Mouse (Mus musculus) forebrain, embryonic 12.5 days (tissue): ENCODE results near the gene Bsn. TPM values are rescaled to one million over a fixed set of nuclear protein-coding genes. Genes with fewer than 3 reads are reported as not detected.

Experiments used
- ATAC-seq: fragments of 200-750 bp; cut with Nextera tagmentation; 2 replicates; pipeline ENCODE4 v1.8.0; 2017; ENCODE audit warnings: moderate TSS enrichment; ENCODE audit not compliant: low FRiP score
- H3K27ac ChIP-seq: fragments of 300-500 bp; sonication (generic); 2 replicates; pipeline ENCODE4 v1.5.1; 2016; ENCODE audit warnings: mild to moderate bottlenecking
- H3K27me3 ChIP-seq: fragments of 300-500 bp; sonication (generic); 2 replicates; pipeline ENCODE4 v1.6.1; 2016; ENCODE audit warnings: mild to moderate bottlenecking
- H3K36me3 ChIP-seq: fragments of 300-500 bp; sonication (generic); replicated peaks from 2 replicates; pipeline ENCODE4 v1.6.1; 2016; ENCODE audit warnings: mild to moderate bottlenecking
- H3K4me1 ChIP-seq: fragments of 300-500 bp; sonication (generic); 2 replicates; pipeline ENCODE4 v1.6.1; 2016
- H3K4me2 ChIP-seq: fragments of 300-500 bp; sonication (generic); 2 replicates; pipeline ENCODE4 v1.6.1; 2016; ENCODE audit warnings: mild to moderate bottlenecking, moderate library complexity
- H3K4me3 ChIP-seq: fragments of 300-500 bp; sonication (generic); replicated peaks from 2 replicates; pipeline ENCODE4 v1.5.1; 2016; ENCODE audit warnings: mild to moderate bottlenecking
- H3K9ac ChIP-seq: fragments of 300-500 bp; sonication (generic); 2 replicates; pipeline ENCODE4 v1.6.1; 2016; ENCODE audit warnings: mild to moderate bottlenecking
- H3K9me3 ChIP-seq: fragments of 300-500 bp; sonication (generic); 2 replicates; pipeline ENCODE4 v1.6.1; 2016
- WGBS: fragments of 180-500 bp; shearing (Covaris S2); methylation state at CpG from one replicate; pipeline ENCODE4 v1.1.7; 2016; 5-methylcytosine and 5-hydroxymethylcytosine counted together
- polyA plus RNA-seq: library from polyadenylated mRNA; unstranded; fragments of >200 nt; fragmentation: Nextera tagmentation; extraction: Ambion mirVana; gene quantifications from 2 replicates; pipeline ENCODE4 v1.2.1, GENCODE M21; 2016

The Bsn gene
- polyA plus RNA-seq, 1 experiment from 2014 or later: 3.6 TPM

DNA sequence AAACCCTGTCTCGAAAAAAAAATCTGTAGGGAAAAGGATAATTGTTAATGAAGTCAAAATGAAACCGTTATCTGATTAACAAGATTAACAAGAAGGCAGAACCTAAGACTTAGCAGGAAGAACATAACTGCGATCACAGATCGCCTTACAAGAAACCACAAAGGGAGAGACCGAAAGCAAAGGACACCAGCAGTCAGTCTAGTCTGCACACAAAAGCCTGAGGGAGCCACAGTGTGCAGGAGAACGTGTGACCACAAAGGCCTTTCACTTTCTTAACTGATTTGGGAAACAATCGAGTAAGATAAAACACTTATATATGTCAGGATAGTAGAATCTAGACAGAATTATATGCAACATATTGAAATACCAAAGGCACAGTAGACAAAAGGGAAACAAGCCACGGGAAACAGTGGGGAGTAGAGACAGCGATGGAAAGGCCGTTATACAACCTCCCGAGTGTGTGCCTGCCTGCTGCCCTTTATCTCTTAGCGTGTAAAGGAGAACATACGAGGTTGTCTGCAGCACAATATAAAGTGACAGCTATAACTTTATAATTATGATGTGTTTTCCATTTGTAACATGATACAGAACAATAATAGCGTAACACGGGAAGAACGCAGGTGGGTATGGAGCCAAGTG is 26.4 kb downstream of the Bsn start:
- no peaks in the 10 kb centered on the region for H3K27me3 ChIP-seq
- WGBS: 83% methylated on average over 16 of the region's 16 CpGs
- no peaks in the 10 kb centered on the region for H3K9me3 ChIP-seq
- no peaks in the 10 kb centered on the region for H3K4me1 ChIP-seq
- H3K4me2 ChIP-seq: no peak overlapping the region
- no peak overlapping the region for H3K9ac ChIP-seq
- ATAC-seq: no peak
- no peaks in the 10 kb centered on the region for H3K36me3 ChIP-seq
- H3K4me3 ChIP-seq: no peak overlapping the region
- H3K27ac ChIP-seq: no peak overlapping the region

GRCm38 (mm10) chr9:108157891-108158290 is 32.3 kb downstream of the Bsn start:
- Histone ChIP-seq H3K4me1 (no peaks in the 10 kb centered on the region), H3K4me3 (no peak overlapping the region), H3K9ac (no peak overlapping the region), H3K27me3 (no peaks in the 10 kb centered on the region), H3K9me3 (no peaks in the 10 kb centered on the region), H3K4me2 (no peak overlapping the region), H3K27ac (no peak overlapping the region), H3K36me3 (no peaks in the 10 kb centered on the region)
- WGBS: 84% methylated on average over 7 of the region's 7 CpGs
- no peak for ATAC-seq

DNA sequence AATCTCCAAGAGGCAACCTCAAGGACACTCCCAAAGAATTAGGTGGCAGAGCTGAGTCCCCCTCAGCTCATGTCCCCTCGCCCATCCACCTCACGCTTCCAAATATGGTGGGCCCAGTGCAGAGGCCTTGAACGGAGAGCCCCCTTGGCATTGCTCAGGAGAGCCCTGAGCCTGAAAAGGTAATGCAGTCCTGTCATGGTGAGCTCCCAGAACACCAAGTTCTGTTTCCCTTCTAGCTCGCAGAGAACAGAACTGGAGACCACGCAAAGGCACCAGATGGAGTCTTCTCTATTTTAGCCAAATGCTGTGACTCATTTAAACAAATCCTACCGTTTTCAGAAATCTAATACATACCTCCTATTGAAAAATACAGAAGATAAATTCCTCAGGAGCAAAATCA is 32.7 kb downstream of the Bsn start:
- no peaks in the 10 kb centered on the region for H3K9me3 ChIP-seq
- no peak overlapping the region for H3K4me3 ChIP-seq
- H3K36me3 ChIP-seq: no peaks in the 10 kb centered on the region
- no peak overlapping the region for H3K9ac ChIP-seq
- WGBS: 85% methylated on average over 6 of the region's 6 CpGs
- no peak overlapping the region for H3K4me2 ChIP-seq
- no peak for ATAC-seq
- H3K27ac ChIP-seq: no peak overlapping the region
- H3K4me1 ChIP-seq: no peaks in the 10 kb centered on the region
- no peaks in the 10 kb centered on the region for H3K27me3 ChIP-seq

GRCm38 (mm10) chr9:108156786-108157185 is 33.4 kb downstream of the Bsn start:
- Histone ChIP-seq H3K9me3 (no peaks in the 10 kb centered on the region; the same call in 1 of the 2 replicates), H3K27ac (no peak overlapping the region), H3K4me1 (no peaks in the 10 kb centered on the region), H3K9ac (no peak overlapping the region), H3K36me3 (no peaks in the 10 kb centered on the region), H3K4me3 (no peak overlapping the region), H3K4me2 (no peak overlapping the region), H3K27me3 (no peaks in the 10 kb centered on the region)
- 90% methylated on average over 5 of the region's 5 CpGs for WGBS
- no peak for ATAC-seq

GRCm38 (mm10) chr9:108154814-108155213 is 35.4 kb downstream of the Bsn start:
- no peak overlapping the region for H3K9ac ChIP-seq
- H3K27me3 ChIP-seq: no peaks in the 10 kb centered on the region
- H3K4me1 ChIP-seq: 0 out of 2 replicates have a peak, but pooled peaks cover 2% of the 10 kb centered on the region
- no peak overlapping the region for H3K4me2 ChIP-seq
- H3K27ac ChIP-seq: no peak overlapping the region
- no peak for ATAC-seq
- no peak overlapping the region for H3K4me3 ChIP-seq
- no peaks in the 10 kb centered on the region; the same call in 1 of the 2 replicates for H3K9me3 ChIP-seq
- H3K36me3 ChIP-seq: no peaks in the 10 kb centered on the region; the same call in 1 of the 2 replicates
- 93% methylated on average over 12 of the region's 12 CpGs for whole genome bisulfite sequencing

GRCm38 (mm10) chr9:108153516-108154448 is 36.4 kb downstream of the Bsn start:
- Histone ChIP-seq H3K27me3 (no peaks in the 10 kb centered on the region), H3K9ac (no peak overlapping the region), H3K9me3 (no peaks in the 10 kb centered on the region; the same call in 1 of the 2 replicates), H3K27ac (no peak overlapping the region), H3K4me1 (0 out of 2 replicates have a peak, but pooled peaks cover 5% of the 10 kb centered on the region), H3K4me2 (no peak overlapping the region), H3K4me3 (no peak overlapping the region), H3K36me3 (no peaks in the 10 kb centered on the region; the same call in 1 of the 2 replicates)
- 88% methylated on average over 12 of the region's 12 CpGs for WGBS
- ATAC-seq: no peak

DNA sequence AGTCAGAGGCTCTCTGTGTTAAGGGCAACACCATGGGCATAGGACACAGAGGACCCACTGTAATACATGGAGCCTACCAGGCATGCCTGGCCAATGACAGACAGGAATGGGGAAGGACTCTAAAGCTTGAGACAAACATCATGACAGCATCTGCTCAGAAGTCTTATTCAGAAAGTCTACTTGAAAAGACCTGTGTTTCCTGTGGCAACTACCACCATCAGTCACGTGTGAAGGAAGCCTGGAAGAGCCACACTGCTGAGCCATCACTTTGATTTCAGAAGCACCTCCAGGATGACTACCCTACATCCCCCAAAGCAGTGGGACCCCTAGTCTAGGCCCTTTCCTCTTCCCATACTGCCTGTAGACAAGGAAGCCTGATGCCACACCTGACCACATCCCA is 39.7 kb downstream of the Bsn start:
- Histone ChIP-seq H3K27ac (no peak overlapping the region), H3K4me2 (no peak overlapping the region)
- 79% methylated on average over 1 of the region's 1 CpGs for WGBS

DNA sequence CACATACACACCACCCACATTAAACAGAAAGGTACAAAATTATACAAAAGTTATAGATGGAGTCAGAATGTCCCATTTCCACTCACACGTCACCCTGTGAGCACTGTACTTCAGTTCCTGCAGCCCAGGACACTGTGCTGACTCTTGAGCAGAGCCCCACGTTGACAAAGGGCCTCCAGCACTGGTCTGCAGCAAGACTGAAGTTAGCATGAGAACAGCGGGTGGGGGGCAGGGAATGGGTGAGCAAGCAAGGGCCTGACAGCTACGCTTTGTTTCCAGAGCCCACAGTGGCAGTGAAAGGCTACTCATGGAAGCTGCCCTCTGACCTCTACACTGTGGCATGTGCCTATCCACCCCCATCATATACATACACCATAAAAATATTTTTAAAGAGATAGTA is 40.4 kb downstream of the Bsn start:
- ATAC-seq: no peak
- Histone ChIP-seq H3K36me3 (no peaks in the 10 kb centered on the region; the same call in 1 of the 2 replicates), H3K9ac (no peak overlapping the region), H3K27me3 (no peaks in the 10 kb centered on the region), H3K9me3 (no peaks in the 10 kb centered on the region; the same call in 1 of the 2 replicates), H3K4me3 (no peak overlapping the region), H3K4me1 (0 out of 2 replicates have a peak, but pooled peaks cover 5% of the 10 kb centered on the region), H3K4me2 (no peak overlapping the region), H3K27ac (no peak overlapping the region)
- 29% methylated on average over 4 of the region's 4 CpGs for WGBS

More for the DNA sequence above, 39.7 kb downstream of the Bsn start:
- Histone ChIP-seq H3K27me3 (no peaks in the 10 kb centered on the region), H3K9me3 (no peaks in the 10 kb centered on the region; the same call in 1 of the 2 replicates), H3K4me3 (no peak overlapping the region), H3K4me1 (0 out of 2 replicates have a peak, but pooled peaks cover 5% of the 10 kb centered on the region), H3K36me3 (no peaks in the 10 kb centered on the region; the same call in 1 of the 2 replicates), H3K9ac (no peak overlapping the region)
- ATAC-seq: no peak

- no peak for ATAC-seq
- Histone ChIP-seq H3K4me1 (0 out of 2 replicates have a peak, but pooled peaks cover 5% of the 10 kb centered on the region), H3K4me3 (no peak overlapping the region), H3K27ac (no peak overlapping the region), H3K36me3 (no peaks in the 10 kb centered on the region; the same call in 1 of the 2 replicates), H3K4me2 (no peak overlapping the region), H3K9me3 (no peaks in the 10 kb centered on the region; the same call in 1 of the 2 replicates), H3K9ac (no peak overlapping the region), H3K27me3 (no peaks in the 10 kb centered on the region)
- WGBS: 76% methylated on average over 5 of the region's 5 CpGs
Observed at GRCm38 (mm10) chr9:108147606-108148005, 42.6 kb downstream of the Bsn start.

GRCm38 (mm10) chr9:108146451-108146850 is 43.7 kb downstream of the Bsn start:
- H3K4me2 ChIP-seq: no peak overlapping the region
- WGBS: 81% methylated on average over 4 of the region's 4 CpGs

DNA sequence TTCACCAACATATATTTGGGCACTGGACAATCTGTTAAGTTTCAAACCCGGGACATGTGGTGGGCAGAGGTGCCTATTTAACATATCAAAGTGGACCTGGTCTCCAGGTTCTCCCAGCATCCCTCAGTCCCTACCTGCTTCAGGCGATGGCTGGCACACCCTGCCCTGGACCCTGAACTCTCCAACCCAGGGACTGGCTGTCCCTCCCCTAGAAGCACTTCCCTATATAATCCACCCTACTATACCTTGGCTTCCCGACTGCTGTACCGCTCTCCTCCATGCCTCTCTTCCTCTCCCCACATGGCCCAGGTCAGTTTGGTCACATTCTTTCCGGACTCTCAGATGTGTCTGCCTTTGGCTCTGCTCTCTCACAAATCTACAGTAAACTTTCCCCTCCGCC is 44.4 kb downstream of the Bsn start:
- no peak overlapping the region for H3K27ac ChIP-seq
- no peak for ATAC-seq
- no peaks in the 10 kb centered on the region for H3K36me3 ChIP-seq
- no peak overlapping the region for H3K4me3 ChIP-seq
- no peaks in the 10 kb centered on the region for H3K27me3 ChIP-seq
- H3K4me1 ChIP-seq: 0 out of 2 replicates have a peak, but pooled peaks cover 5% of the 10 kb centered on the region
- H3K4me2 ChIP-seq: no peak overlapping the region
- no peaks in the 10 kb centered on the region for H3K9me3 ChIP-seq
- WGBS: 80% methylated on average over 6 of the region's 6 CpGs
- H3K9ac ChIP-seq: no peak overlapping the region

More at GRCm38 (mm10) chr9:108146451-108146850, 43.7 kb downstream of the Bsn start:
- ATAC-seq: no peak
- no peak overlapping the region for H3K27ac ChIP-seq
- no peaks in the 10 kb centered on the region; the same call in 1 of the 2 replicates for H3K36me3 ChIP-seq
- H3K27me3 ChIP-seq: no peaks in the 10 kb centered on the region
- no peak overlapping the region for H3K4me3 ChIP-seq
- H3K9ac ChIP-seq: no peak overlapping the region
- 0 out of 2 replicates have a peak, but pooled peaks cover 5% of the 10 kb centered on the region for H3K4me1 ChIP-seq
- H3K9me3 ChIP-seq: no peaks in the 10 kb centered on the region
